Mouse (Mus musculus): Measurements from ENCODE around the gene Rps8. TPM values are rescaled to one million over a fixed set of nuclear protein-coding genes. Genes with fewer than 3 reads are reported as not detected.
A peak's percentile ranks its signal among the peaks of the same experiment; 100 is the strongest.

The Rps8 gene
- polyA plus RNA-seq, 1 experiment from 2014 or later = 1,137 TPM

DNA sequence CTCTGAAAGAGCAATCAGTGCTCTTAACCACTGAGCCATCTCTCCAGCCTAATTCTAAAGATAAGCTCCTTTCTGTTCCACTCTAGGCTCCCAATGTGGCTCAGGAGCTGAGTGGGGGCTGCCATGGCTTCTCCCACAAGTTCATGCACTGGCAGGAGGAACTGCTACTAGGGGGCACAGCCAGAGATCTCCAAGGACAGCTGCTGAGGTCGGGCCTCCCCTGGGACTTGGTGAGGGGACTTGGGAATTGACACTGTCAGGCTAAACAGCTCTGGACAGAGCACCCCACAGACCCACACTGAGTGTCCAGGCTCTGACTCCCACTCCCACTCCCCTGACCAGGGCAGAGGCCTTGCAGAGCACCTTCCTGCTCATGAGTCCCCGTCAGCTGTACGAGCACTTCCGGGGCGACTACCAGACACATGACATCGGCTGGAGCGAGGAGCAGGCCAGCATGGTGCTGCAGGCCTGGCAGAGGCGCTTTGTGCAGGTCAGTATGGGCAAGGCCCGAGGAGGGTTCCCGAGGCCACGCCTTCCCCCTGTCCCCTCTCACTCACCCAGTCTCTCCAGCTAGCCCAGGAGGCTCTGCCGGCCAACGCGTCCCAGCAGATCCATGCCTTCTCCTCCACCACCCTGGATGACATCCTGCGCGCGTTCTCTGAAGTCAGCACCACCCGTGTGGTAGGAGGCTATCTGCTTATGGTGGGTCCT, 48.1 kb downstream of the Rps8 start:
- no peak overlapping the region for H3K4me3 ChIP-seq (replicated peaks; ENCODE audit: low read depth, low read length)
- no peaks in the 10 kb centered on the region for H3K27me3 ChIP-seq (ENCODE audit: insufficient read depth, low read length)
- ATAC-seq (replicated peaks; ENCODE audit: low FRiP score, low read depth) = no peak

DNA sequence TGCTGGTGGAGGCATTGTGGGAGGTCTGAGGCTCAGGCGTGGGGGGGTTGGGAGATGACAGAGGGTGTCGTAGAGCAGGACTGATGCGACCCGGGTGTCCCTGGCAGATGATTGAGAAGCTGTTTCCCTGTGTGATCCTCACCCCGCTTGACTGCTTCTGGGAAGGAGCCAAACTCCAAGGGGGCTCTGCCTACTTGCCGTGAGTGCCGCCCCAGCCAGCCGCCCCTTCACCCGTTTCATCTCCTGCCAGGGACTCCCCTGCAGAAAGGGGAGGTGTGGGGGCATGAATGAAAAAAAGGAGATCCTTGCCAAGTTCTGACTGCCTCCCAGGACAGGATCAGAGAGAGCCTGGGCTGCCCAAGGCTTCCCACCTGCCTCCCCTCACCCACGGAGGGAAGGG, 50.9 kb downstream of the Rps8 start:
- H3K27ac ChIP-seq = no peak overlapping the region
- WGBS = 41% methylated on average over 10 of the region's 10 CpGs
- TF ChIP-seq CTCF (IDR thresholded peaks at IDR 0.05; ENCODE audit: low read depth) = no peak

More for the DNA sequence above, 48.1 kb downstream of the Rps8 start:
- no peak overlapping the region for H3K4me2 ChIP-seq (ENCODE audit: low read length)
- 0 out of 2 replicates have a peak, but pooled peaks cover 5% of the 10 kb centered on the region for H3K4me1 ChIP-seq (replicated peaks; ENCODE audit: insufficient read depth, low read length)
- H3K9me3 ChIP-seq (replicated peaks; ENCODE audit: low read length) = no peaks in the 10 kb centered on the region
- TF ChIP-seq CTCF (IDR thresholded peaks at IDR 0.05; ENCODE audit: low read depth) = no peak
- H3K9ac ChIP-seq (ENCODE audit: low read depth, low read length) = no peak overlapping the region
- H3K27ac ChIP-seq = no peak overlapping the region
- 91% methylated on average over 18 of the region's 18 CpGs for WGBS
- DNase-seq (ENCODE audit: low spot score) = no peak
- peaks cover 7% of the 10 kb centered on the region; the same call in 1 of the 2 replicates for H3K36me3 ChIP-seq (ENCODE audit: insufficient read depth, low read length)

DNA sequence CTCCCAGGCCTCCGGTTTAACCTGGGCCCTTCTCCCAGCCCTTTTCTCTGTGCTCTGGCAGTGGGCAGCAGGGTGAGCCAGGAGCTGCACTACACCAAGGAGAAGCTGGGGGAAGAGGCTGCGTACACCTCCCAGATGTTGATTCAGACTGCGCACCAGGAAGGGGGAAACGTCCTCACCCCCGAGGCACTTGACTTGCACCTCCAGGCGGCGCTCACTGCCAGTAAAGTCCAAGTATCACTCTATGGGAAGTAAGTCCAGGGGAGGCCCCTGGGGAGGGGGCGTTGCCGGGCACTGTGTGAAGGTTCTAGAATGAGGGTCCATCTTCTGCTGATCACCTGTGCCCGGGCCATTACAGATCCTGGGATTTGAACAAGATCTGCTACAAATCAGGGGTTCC, 51.4 kb downstream of the Rps8 start:
- peak; percentile 19; the same call in 1 of the 2 replicates for TF ChIP-seq CTCF (IDR thresholded peaks at IDR 0.05; ENCODE audit: low read depth)
- 0 out of 2 replicates have a peak, but pooled peaks cover 5% of the 10 kb centered on the region for H3K4me1 ChIP-seq (replicated peaks; ENCODE audit: insufficient read depth, low read length)
- DNase-seq (ENCODE audit: low spot score) (no peak), ATAC-seq (replicated peaks; ENCODE audit: low FRiP score, low read depth) (no peak)
- H3K27ac ChIP-seq = no peak overlapping the region
- WGBS = 68% methylated on average over 10 of the region's 10 CpGs
- no peaks in the 10 kb centered on the region for H3K27me3 ChIP-seq (ENCODE audit: insufficient read depth, low read length)
- H3K9me3 ChIP-seq (replicated peaks; ENCODE audit: low read length) = no peaks in the 10 kb centered on the region
- no peak overlapping the region for H3K4me3 ChIP-seq (replicated peaks; ENCODE audit: low read depth, low read length)
- no peak overlapping the region for H3K9ac ChIP-seq (ENCODE audit: low read depth, low read length)
- H3K4me2 ChIP-seq (ENCODE audit: low read length) = no peak overlapping the region
- peaks cover 2% of the 10 kb centered on the region; the same call in 1 of the 2 replicates for H3K36me3 ChIP-seq (ENCODE audit: insufficient read depth, low read length)

More for the DNA sequence above, 50.9 kb downstream of the Rps8 start:
- Histone ChIP-seq H3K36me3 (ENCODE audit: insufficient read depth, low read length) (peaks cover 7% of the 10 kb centered on the region; the same call in 1 of the 2 replicates), H3K9me3 (replicated peaks; ENCODE audit: low read length) (no peaks in the 10 kb centered on the region), H3K27me3 (ENCODE audit: insufficient read depth, low read length) (no peaks in the 10 kb centered on the region), H3K4me1 (replicated peaks; ENCODE audit: insufficient read depth, low read length) (0 out of 2 replicates have a peak, but pooled peaks cover 5% of the 10 kb centered on the region), H3K4me2 (ENCODE audit: low read length) (0 out of 2 replicates have a peak overlapping the region, but pooled peaks have one; percentile 25), H3K9ac (ENCODE audit: low read depth, low read length) (no peak overlapping the region), H3K4me3 (replicated peaks; ENCODE audit: low read depth, low read length) (no peak overlapping the region)
- ATAC-seq (replicated peaks; ENCODE audit: low FRiP score, low read depth) (no peak; the same call in 1 of the 2 replicates), DNase-seq (ENCODE audit: low spot score) (no peak)

Small RNA genes lying within 50 kb of the gene (microRNA-seq; reads per million reads assigned to microRNA genes)
- not detected for gene Gm22398

Other genes with a start within 250 kb of the Rps8 start
- 91.1 and 92.5 TPM in 2 replicates for gene Urod, start 161.8 kb downstream of the Rps8 start, polyA plus RNA-seq (2015; fragmentation: Nextera tagmentation; extraction: Ambion mirVana)
- gene Hectd3, start 160.9 kb downstream of the Rps8 start, polyA plus RNA-seq (2015; fragmentation: Nextera tagmentation; extraction: Ambion mirVana) = 9.5 and 10.3 TPM in 2 replicates
- gene Eif2b3, start 136.8 kb downstream of the Rps8 start, polyA plus RNA-seq (2015; fragmentation: Nextera tagmentation; extraction: Ambion mirVana) = 41.0 and 44.9 TPM in 2 replicates
- 4.0 TPM in 2 replicates for gene Ptch2, start 60.2 kb downstream of the Rps8 start, polyA plus RNA-seq (2015; fragmentation: Nextera tagmentation; extraction: Ambion mirVana)
- gene Btbd19, start 30.5 kb downstream of the Rps8 start, polyA plus RNA-seq (2015; fragmentation: Nextera tagmentation; extraction: Ambion mirVana) = 4.3 and 4.9 TPM in 2 replicates
- 0.24 TPM in 1 of 2 replicates, not detected in the other for gene Tctex1d4, start 29.4 kb downstream of the Rps8 start, polyA plus RNA-seq (2015; fragmentation: Nextera tagmentation; extraction: Ambion mirVana)
- 3.7 and 4.0 TPM in 2 replicates for gene Plk3, start 22.3 kb downstream of the Rps8 start, polyA plus RNA-seq (2015; fragmentation: Nextera tagmentation; extraction: Ambion mirVana)
- gene Kif2c, start 26.4 kb upstream of the Rps8 start, polyA plus RNA-seq (2015; fragmentation: Nextera tagmentation; extraction: Ambion mirVana) = 24.6 and 27.2 TPM in 2 replicates
- 34.4 and 40.5 TPM in 2 replicates for gene Tmem53, start 95.7 kb upstream of the Rps8 start, polyA plus RNA-seq (2015; fragmentation: Nextera tagmentation; extraction: Ambion mirVana)
- 0.18 and 0.59 TPM in 2 replicates for gene Armh1, start 95.9 kb upstream of the Rps8 start, polyA plus RNA-seq (2015; fragmentation: Nextera tagmentation; extraction: Ambion mirVana)

Data from kidney, postnatal 0 days (tissue).